Mouse (Mus musculus) embryonic fibroblast, embryonic 13.5 days (primary cell): ENCODE measurements around the gene Ntm.

Source experiments
- CTCF ChIP-seq: IDR thresholded peaks from 2 replicates; pipeline ENCODE4 v1.5.1; 2011; ENCODE audit warnings: mild to moderate bottlenecking, control low read depth, low read length, moderate library complexity, borderline replicate concordance; ENCODE audit not compliant: insufficient read depth
- POLR2A ChIP-seq: IDR thresholded peaks from 2 replicates; pipeline ENCODE4 v1.6.1; 2011; ENCODE audit warnings: low read depth, mild to moderate bottlenecking, control low read depth, low read length, moderate library complexity

- no peak for TF ChIP-seq CTCF
- TF ChIP-seq POLR2A = no peak
Measured at GRCm38 (mm10) chr9:28977275-28977674, 985.7 kb downstream of the Ntm start.
